Mouse (Mus musculus): ENCODE measurements at regions not wholly inside any gene's neighbourhood (a gene's known extent, or its start where the extent isn't known, plus 50 kb on each side); places are given as distances from the start of the nearest gene placed in this dataset.
A peak's percentile ranks its signal among the peaks of the same experiment; 100 is the strongest.
"Not testable (repeated sequence)": the region's sequence is repeated elsewhere in the genome, so short reads cannot be mapped to it uniquely, and the experiment has no call there.

DNA sequence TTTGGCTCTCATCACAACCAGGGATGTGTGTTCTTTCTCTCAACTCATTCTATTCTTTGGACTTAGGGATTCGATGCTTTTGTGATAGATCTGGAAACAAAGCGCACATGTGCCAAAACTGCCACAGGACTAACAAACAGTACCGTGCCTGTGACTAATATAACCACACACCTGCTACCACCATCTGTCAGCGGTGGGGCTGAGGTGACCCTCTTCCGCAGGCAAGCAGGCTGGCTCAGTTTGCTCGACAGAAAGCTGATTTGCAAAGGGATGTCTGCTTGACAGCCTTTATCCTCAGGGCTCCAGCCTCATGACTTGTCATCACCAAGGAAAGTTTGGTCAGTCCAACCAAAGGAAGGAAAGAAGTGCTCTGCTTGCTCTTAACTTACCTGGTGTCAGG, 146.7 kb upstream of the Fer start:
- Histone ChIP-seq H3K4me1 (replicated peaks) (peaks cover 35% of the 10 kb centered on the region), H3K27ac (peak overlapping the region; percentile 53; the same call in 1 of the 2 replicates), H3K4me3 (no peak overlapping the region), H3K27me3 (no peaks in the 10 kb centered on the region), H3K36me3 (no peaks in the 10 kb centered on the region), H3K9ac (no peak overlapping the region), H3K9me3 (no peaks in the 10 kb centered on the region), H3K4me2 (no peak overlapping the region)
- WGBS: 48% methylated on average over 6 of the region's 6 CpGs
- no peak for ATAC-seq (ENCODE audit: low FRiP score)

- H3K4me2 ChIP-seq: no peak overlapping the region
- 55% methylated on average over 9 of the region's 9 CpGs for WGBS
- ATAC-seq (ENCODE audit: low FRiP score): no peak
- H3K9ac ChIP-seq: no peak overlapping the region
- H3K9me3 ChIP-seq: no peaks in the 10 kb centered on the region
- no peaks in the 10 kb centered on the region for H3K36me3 ChIP-seq
- peak overlapping the region; percentile 53; the same call in 1 of the 2 replicates for H3K27ac ChIP-seq
- no peaks in the 10 kb centered on the region for H3K27me3 ChIP-seq
- peaks cover 36% of the 10 kb centered on the region for H3K4me1 ChIP-seq (replicated peaks)
- H3K4me3 ChIP-seq: no peak overlapping the region
Measured at GRCm38 (mm10) chr17:63717051-63717578, 145.7 kb upstream of the Fer start.

DNA sequence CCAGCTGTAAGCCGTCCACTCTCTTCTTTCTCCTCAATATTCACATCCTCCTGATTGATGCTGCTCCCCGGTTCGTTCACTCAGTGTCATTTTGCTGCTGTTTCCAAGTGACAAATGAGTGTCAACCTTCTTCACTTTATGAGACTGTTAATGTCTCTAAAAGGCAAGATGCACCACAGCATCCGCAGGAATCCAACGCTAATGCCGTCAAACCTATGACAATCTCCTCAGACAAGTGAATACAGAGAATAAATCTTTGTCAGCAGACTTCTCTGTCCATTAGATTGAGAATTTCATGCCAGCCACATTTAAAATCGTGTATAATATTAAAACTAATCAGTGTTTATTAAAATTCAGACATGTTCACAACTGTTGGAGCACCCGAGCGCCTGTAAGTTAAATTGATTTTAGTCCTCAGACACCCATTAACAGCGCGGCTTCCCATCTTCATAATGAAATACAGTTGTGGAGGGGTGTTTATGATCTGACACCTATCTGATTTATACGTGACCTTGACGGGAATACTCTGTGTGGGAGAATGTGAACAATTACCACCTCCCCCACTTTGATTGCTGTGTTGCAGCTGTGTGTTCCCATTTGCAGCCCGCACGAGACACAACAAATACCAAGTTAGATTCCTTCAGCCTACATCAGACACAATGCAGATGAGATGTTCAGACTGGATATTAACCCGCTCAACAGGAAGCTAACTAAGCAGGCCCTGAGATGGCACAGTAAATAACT, 143.7 kb upstream of the Fer start:
- no peak overlapping the region for H3K9ac ChIP-seq
- no peak overlapping the region for H3K4me3 ChIP-seq
- ATAC-seq (ENCODE audit: low FRiP score): peak; percentile 71
- H3K27ac ChIP-seq: peak overlapping the region; percentile 69
- H3K36me3 ChIP-seq: no peaks in the 10 kb centered on the region
- no peaks in the 10 kb centered on the region for H3K27me3 ChIP-seq
- no peak overlapping the region for H3K4me2 ChIP-seq
- no peaks in the 10 kb centered on the region for H3K9me3 ChIP-seq
- 56% methylated on average over 16 of the region's 16 CpGs for WGBS
- H3K4me1 ChIP-seq (replicated peaks): peaks cover 36% of the 10 kb centered on the region

- no peak overlapping the region for H3K4me3 ChIP-seq
- no peak overlapping the region for H3K4me2 ChIP-seq
- no peaks in the 10 kb centered on the region for H3K27me3 ChIP-seq
- peak overlapping the region; percentile 69; the same call in 1 of the 2 replicates for H3K27ac ChIP-seq
- WGBS: 82% methylated on average over 4 of the region's 4 CpGs
- H3K9ac ChIP-seq: no peak overlapping the region
- H3K4me1 ChIP-seq (replicated peaks): peaks cover 36% of the 10 kb centered on the region
- no peaks in the 10 kb centered on the region for H3K36me3 ChIP-seq
- ATAC-seq (ENCODE audit: low FRiP score): no peak
- H3K9me3 ChIP-seq: no peaks in the 10 kb centered on the region
Measured at GRCm38 (mm10) chr17:63719771-63720170, 143.1 kb upstream of the Fer start.

DNA sequence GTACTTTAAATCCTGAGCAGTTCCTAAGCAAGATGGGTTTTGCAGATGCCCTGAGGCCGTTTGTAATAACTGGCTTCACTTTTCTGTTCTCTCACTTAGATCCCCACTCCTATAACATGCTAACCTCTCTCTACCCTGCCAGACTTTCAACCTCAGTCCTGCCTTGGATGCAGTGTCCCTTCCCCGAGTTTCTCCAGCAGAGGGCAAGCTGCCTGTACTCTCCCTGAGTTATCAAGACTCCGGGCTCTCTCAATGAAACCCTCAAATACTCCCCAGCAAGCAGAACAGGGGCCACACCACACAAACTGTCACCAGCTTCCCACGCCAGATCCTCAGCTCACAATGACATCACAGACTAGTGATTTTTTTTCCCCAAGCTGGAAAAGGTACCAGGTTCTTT, 142.0 kb upstream of the Fer start:
- Histone ChIP-seq H3K9ac (no peak overlapping the region), H3K4me3 (no peak overlapping the region), H3K27ac (no peak overlapping the region), H3K36me3 (no peaks in the 10 kb centered on the region), H3K9me3 (no peaks in the 10 kb centered on the region), H3K27me3 (no peaks in the 10 kb centered on the region), H3K4me1 (replicated peaks) (peaks cover 36% of the 10 kb centered on the region), H3K4me2 (no peak overlapping the region)
- ATAC-seq (ENCODE audit: low FRiP score): no peak
- 42% methylated on average over 4 of the region's 4 CpGs for WGBS

GRCm38 (mm10) chr17:63722434-63723004, 140.3 kb upstream of the Fer start:
- no peaks in the 10 kb centered on the region for H3K27me3 ChIP-seq
- 84% methylated on average over 12 of the region's 12 CpGs for WGBS
- ATAC-seq (ENCODE audit: low FRiP score): no peak

GRCm38 (mm10) chr17:63738206-63738605, 124.7 kb upstream of the Fer start:
- H3K36me3 ChIP-seq: no peaks in the 10 kb centered on the region
- WGBS: 87% methylated on average over 1 of the region's 1 CpGs
- H3K4me1 ChIP-seq (replicated peaks): no peaks in the 10 kb centered on the region
- no peak overlapping the region for H3K27ac ChIP-seq
- H3K27me3 ChIP-seq: no peaks in the 10 kb centered on the region
- no peak for ATAC-seq (ENCODE audit: low FRiP score)
- H3K4me3 ChIP-seq: no peak overlapping the region
- no peak overlapping the region for H3K4me2 ChIP-seq
- no peak overlapping the region for H3K9ac ChIP-seq
- peaks cover 10% of the 10 kb centered on the region; the same call in 1 of the 2 replicates for H3K9me3 ChIP-seq

More at GRCm38 (mm10) chr17:63722434-63723004, 140.3 kb upstream of the Fer start:
- peaks cover 27% of the 10 kb centered on the region for H3K4me1 ChIP-seq (replicated peaks)
- no peaks in the 10 kb centered on the region for H3K36me3 ChIP-seq
- H3K4me2 ChIP-seq: no peak overlapping the region
- H3K4me3 ChIP-seq: no peak overlapping the region
- H3K27ac ChIP-seq: no peak overlapping the region
- no peak overlapping the region for H3K9ac ChIP-seq
- no peaks in the 10 kb centered on the region for H3K9me3 ChIP-seq

DNA sequence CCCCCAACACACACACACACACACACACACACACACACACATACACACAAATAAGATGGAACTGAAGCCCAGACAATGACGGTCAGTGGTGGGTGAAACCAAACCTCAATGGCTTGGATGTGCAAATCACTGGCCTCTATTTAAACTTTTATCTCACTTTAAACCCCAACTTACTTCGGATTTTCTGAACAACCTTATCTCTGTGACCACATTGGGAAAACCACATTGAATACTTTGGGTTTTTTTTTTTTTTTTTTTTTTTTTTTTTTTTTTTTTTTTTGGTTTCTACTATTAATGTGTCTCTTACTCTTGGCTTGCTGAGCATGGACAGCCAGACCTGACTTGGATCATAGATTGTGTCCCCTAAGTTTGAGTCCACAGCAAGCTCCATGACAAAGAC, 123.2 kb upstream of the Fer start:
- H3K4me2 ChIP-seq: no peak overlapping the region
- H3K4me1 ChIP-seq (replicated peaks): no peaks in the 10 kb centered on the region
- no peak overlapping the region for H3K9ac ChIP-seq
- H3K27me3 ChIP-seq: no peaks in the 10 kb centered on the region
- ATAC-seq (ENCODE audit: low FRiP score): no peak
- no peak overlapping the region for H3K27ac ChIP-seq
- H3K36me3 ChIP-seq: no peaks in the 10 kb centered on the region
- 74% methylated on average over 2 of the region's 2 CpGs for WGBS
- no peak overlapping the region for H3K4me3 ChIP-seq
- peaks cover 10% of the 10 kb centered on the region; the same call in 1 of the 2 replicates for H3K9me3 ChIP-seq

DNA sequence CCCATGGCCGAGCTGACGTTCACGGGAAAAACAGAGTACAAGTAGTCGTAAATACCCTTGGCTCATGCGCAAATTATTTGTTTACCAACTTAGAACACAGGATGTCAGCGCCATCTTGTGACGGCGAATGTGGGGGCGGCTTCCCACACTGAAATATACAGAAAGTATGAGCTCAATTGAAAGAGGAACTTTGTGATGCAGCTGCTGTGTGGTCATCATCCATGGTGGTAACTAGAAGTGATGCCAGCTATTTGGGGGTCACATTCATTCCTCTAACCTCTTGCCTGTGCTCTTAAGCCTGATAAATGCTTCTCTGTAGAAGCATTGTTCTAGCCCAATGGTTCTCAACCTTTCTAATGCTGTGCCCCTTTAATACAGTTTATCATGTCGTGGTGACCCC, 113.6 kb upstream of the Fer start:
- H3K27me3 ChIP-seq; ATAC-seq (ENCODE audit: low FRiP score); H3K9ac ChIP-seq; H3K4me2 ChIP-seq; H3K4me3 ChIP-seq; H3K4me1 ChIP-seq (replicated peaks); H3K27ac ChIP-seq; H3K36me3 ChIP-seq; H3K9me3 ChIP-seq: not testable (repeated sequence)
- 96% methylated on average over 7 of the region's 10 CpGs for WGBS

DNA sequence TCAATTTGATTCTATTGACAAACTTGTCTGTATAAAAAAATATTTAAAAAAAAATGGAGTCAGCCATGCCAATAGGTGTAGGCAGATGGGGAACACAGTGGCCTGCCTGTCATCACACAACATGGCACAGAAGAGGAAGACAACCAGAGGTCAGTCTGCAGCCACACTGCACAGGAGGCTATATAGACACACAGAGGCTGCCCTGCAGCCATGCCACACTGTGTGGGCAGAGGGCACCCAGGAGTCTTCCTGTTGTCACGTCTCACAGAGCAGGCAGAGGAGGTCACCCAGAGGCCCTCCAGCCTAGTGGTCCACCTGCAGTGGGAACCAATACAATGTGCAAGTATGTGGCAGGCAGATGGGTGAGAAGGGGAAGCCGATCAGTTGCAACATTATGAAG, 108.5 kb upstream of the Fer start:
- Histone ChIP-seq H3K9ac (no peak overlapping the region), H3K27ac (no peak overlapping the region), H3K9me3 (no peaks in the 10 kb centered on the region), H3K36me3 (no peaks in the 10 kb centered on the region), H3K27me3 (no peaks in the 10 kb centered on the region), H3K4me1 (replicated peaks) (peaks cover 10% of the 10 kb centered on the region), H3K4me3 (no peak overlapping the region), H3K4me2 (no peak overlapping the region)
- no peak for ATAC-seq (ENCODE audit: low FRiP score)
- WGBS: 93% methylated on average over 2 of the region's 2 CpGs

DNA sequence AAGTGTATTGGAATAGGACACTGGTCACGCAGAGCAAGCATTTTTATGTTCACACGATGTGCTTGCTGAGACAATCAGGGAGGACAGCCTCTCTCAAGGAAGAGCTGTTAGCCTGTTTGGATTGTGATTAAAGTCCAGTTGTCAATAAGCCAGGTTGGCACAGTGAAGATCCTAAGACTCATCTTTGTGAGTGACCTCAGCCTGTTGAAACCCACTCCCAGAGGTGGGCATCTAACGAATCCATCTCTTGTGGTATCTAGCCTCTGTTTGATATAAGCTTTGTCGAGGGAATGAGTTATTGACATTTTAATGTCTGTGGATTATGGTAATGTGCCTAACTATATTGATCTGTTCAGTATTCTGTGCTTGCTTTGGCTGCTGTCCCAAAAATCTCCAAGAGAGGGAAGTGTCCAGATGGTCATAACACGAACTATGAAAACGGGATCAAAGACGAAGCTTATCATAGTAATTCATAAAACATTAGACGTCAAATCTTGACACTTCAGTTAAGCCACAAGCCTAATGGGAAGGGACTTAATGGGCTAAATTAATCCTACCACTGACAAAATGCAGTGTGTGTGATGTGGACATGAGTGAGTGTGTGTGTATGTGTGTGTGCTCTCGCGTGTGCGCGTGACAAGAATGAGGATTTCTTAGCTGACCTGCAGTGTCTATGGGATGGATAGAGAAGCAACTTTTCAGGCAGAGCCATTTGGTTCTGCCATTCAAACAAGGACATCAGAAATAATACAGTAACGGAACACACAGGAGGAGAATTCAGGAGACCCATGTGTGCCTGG, 104.8 kb upstream of the Fer start:
- Histone ChIP-seq H3K36me3 (no peaks in the 10 kb centered on the region), H3K27me3 (no peaks in the 10 kb centered on the region), H3K4me1 (replicated peaks) (peaks cover 10% of the 10 kb centered on the region), H3K4me3 (no peak overlapping the region), H3K9me3 (no peaks in the 10 kb centered on the region), H3K9ac (no peak overlapping the region), H3K27ac (peak overlapping the region; percentile 69), H3K4me2 (no peak overlapping the region)
- no peak; the same call in 1 of the 2 replicates for ATAC-seq (ENCODE audit: low FRiP score)
- WGBS: 84% methylated on average over 13 of the region's 13 CpGs

GRCm38 (mm10) chr17:63758817-63759404, 104.0 kb upstream of the Fer start:
- Histone ChIP-seq H3K36me3 (no peaks in the 10 kb centered on the region), H3K4me3 (no peak overlapping the region), H3K9me3 (no peaks in the 10 kb centered on the region), H3K4me1 (replicated peaks) (peaks cover 10% of the 10 kb centered on the region), H3K4me2 (no peak overlapping the region), H3K9ac (no peak overlapping the region), H3K27ac (peak overlapping the region; percentile 69), H3K27me3 (no peaks in the 10 kb centered on the region)
- ATAC-seq (ENCODE audit: low FRiP score): no peak
- WGBS: 66% methylated on average over 7 of the region's 7 CpGs

Data from hindbrain, embryonic 13.5 days (tissue).